Mouse (Mus musculus): Measurements from ENCODE around the gene Dap.
A peak's percentile ranks its signal among the peaks of the same experiment; 100 is the strongest.

GRCm38 (mm10) chr15:31315630-31316231 lies 91.6 kb downstream of the Dap start:
- no peak for TF ChIP-seq EP300 (IDR thresholded peaks at IDR 0.05; ENCODE audit: low read depth)
- peak; percentile 80 for TF ChIP-seq CTCF (IDR thresholded peaks at IDR 0.05; ENCODE audit: low read depth)

All from liver, postnatal 0 days (tissue).